17 mouse cellular contexts compared by ENCODE assay signal in the genomic region with DNA sequence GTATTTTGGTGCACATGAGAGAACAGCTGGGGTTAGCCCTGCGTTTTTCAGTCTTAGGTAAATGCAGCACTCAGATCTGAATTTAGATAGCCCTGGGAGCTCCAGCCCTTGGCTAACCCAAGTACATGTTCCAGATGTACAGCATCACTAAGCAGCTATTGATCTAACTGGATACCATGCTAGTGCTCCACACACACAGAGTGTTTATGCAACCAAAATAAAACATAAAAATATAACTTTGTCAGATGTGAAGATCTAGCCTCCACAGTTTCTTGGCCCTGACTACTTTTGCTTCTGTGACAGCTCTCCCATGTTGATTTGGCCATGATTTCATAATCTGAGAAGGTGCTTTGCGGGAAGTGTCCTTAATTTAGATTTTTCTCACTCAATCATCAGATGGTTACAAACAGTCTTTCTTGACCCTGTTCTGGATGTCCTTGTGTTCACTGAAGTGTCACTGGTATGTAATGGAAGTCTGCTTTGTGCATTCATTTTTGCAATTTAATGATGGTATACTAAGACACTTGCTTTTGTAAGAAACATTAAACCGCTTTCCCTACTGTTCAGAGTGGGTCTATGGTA.
"Had no signal": no experiment of that assay in that cellular context is flagged by ENCODE, and none has a peak within 500 bp of the region (broad histone marks: within the 10 kb centered on the region; RNA-seq: fewer than 3 reads in every experiment).

No protein-coding gene starts in this region.

- ATAC-seq: liver, postnatal 0 days; midbrain, embryonic 13.5 days; midbrain, embryonic 15.5 days had no signal

- H3K27me3 ChIP-seq: liver, embryonic 13.5 days; liver, embryonic 15.5 days; megakaryocyte, embryonic 14.5 days; midbrain, embryonic 13.5 days; midbrain, embryonic 15.5 days; neural tube, embryonic 12.5 days; stomach, embryonic 15.5 days had no signal

- DNase-seq: liver; liver, embryonic 13.5 days; liver, postnatal 0 days; right cerebral cortex, postnatal 14 days; thymus, adult 2 months; thymus, postnatal 25 days; thymus, postnatal 4 days had no signal

- H3K4me2 ChIP-seq: liver, embryonic 11.5 days; liver, embryonic 13.5 days; liver, embryonic 15.5 days; midbrain, embryonic 11.5 days; midbrain, embryonic 13.5 days; midbrain, embryonic 15.5 days; neural tube, embryonic 12.5 days; stomach, embryonic 15.5 days had no signal

- H3K9ac ChIP-seq: liver, embryonic 13.5 days; liver, embryonic 15.5 days; liver, postnatal 0 days; midbrain, embryonic 13.5 days; midbrain, embryonic 15.5 days; neural tube, embryonic 12.5 days; stomach, embryonic 15.5 days had no signal

- H3K4me1 ChIP-seq: liver, embryonic 13.5 days; liver, embryonic 15.5 days; megakaryocyte, embryonic 14.5 days; midbrain, embryonic 13.5 days; midbrain, embryonic 15.5 days; neural tube, embryonic 12.5 days; stomach, embryonic 15.5 days had no signal

- H3K9me3 ChIP-seq: liver, embryonic 13.5 days; liver, embryonic 15.5 days; megakaryocyte, embryonic 14.5 days; midbrain, embryonic 13.5 days; midbrain, embryonic 15.5 days; neural tube, embryonic 12.5 days; stomach, embryonic 15.5 days had no signal

- H3K36me3 ChIP-seq: liver, embryonic 13.5 days; liver, embryonic 15.5 days; midbrain, embryonic 13.5 days; midbrain, embryonic 15.5 days; neural tube, embryonic 12.5 days; stomach, embryonic 15.5 days had no signal

- H3K4me3 ChIP-seq: liver, embryonic 13.5 days; liver, embryonic 15.5 days; megakaryocyte, embryonic 14.5 days; midbrain, embryonic 13.5 days; midbrain, embryonic 15.5 days; neural tube, embryonic 12.5 days; stomach, embryonic 15.5 days had no signal

- H3K27ac ChIP-seq: liver, embryonic 13.5 days; liver, embryonic 15.5 days; macrophage; midbrain, embryonic 13.5 days; midbrain, embryonic 15.5 days; neural tube, embryonic 12.5 days; stomach, embryonic 15.5 days; stomach, postnatal 0 days had no signal
